Mouse (Mus musculus): ENCODE measurements around the gene Ccdc61. TPM values are rescaled to one million over a fixed set of nuclear protein-coding genes. Genes with fewer than 3 reads are reported as not detected.
"Not testable (repeated sequence)": the region's sequence is repeated elsewhere in the genome, so short reads cannot be mapped to it uniquely, and the experiment has no call there.

Ccdc61 gene
- polyA plus RNA-seq, 1 experiment from 2014 or later, result 14.3 TPM

DNA sequence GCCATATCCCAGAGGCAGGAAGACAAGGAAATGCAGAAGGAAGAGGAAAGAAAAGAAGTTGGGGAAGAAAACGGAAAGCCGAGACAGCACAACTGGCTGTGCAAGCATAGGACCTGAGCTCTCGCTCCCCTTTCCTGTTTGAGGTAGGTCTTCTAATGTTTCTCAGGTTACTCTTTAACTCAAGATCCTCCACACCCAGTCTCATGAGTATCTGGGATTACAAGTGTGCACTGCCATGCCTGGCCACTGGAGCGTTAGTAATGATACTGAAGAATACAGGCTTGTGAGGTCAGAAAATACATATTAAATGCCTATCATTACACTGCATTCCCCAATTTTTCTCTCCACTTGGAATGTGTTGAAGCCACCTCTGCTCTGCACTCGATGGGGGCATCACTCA is 34.8 kb downstream of the Ccdc61 start:
- 77% methylated on average over 5 of the region's 5 CpGs for WGBS
- H3K27me3 ChIP-seq (ENCODE audit: control insufficient read depth, insufficient read depth, low read length), result 0 out of 2 replicates have a peak, but pooled peaks cover 5% of the 10 kb centered on the region

DNA sequence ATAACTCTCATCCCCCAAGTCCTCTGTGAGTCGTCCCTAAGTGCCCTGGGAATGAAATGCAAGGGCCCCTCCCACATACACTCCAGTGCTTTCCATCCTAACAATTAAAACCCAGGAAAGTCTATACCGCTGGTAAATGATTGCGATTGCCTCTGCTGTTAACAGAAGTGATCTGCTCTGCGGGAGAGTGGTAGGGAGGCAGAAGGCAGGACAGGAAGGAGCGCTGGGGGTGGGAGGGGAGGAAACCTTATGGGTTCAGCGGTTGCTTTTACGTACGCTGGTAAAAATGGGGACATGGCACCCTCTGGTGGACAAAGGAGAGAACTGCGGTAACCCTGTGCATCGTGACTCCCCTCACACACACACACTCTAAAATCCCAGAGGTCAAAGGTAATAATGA is 37.0 kb downstream of the Ccdc61 start:
- Histone ChIP-seq H3K27ac (replicated peaks in 1 of 2; ENCODE audit: control insufficient read depth in 1 of 2, insufficient read depth in 1 of 2, low read depth in 2 of 2, low read length in 2 of 2) (no peak overlapping the region), H3K36me3 (ENCODE audit: control insufficient read depth, insufficient read depth, low read length) (no peaks in the 10 kb centered on the region), H3K4me2 (ENCODE audit: low read length) (peak overlapping the region; percentile 70), H3K4me3 (ENCODE audit: control insufficient read depth in 1 of 2, insufficient read depth in 1 of 2, low read depth in 1 of 2, low read length in 2 of 2) (peak overlapping the region; percentile 34 to 36), H3K9ac (ENCODE audit: low read length) (peak overlapping the region; percentile 59; the same call in 1 of the 2 replicates), H3K9me3 (ENCODE audit: control insufficient read depth, low read length) (0 out of 2 replicates have a peak, but pooled peaks cover 3% of the 10 kb centered on the region), H3K27me3 (ENCODE audit: control insufficient read depth, insufficient read depth, low read length) (0 out of 2 replicates have a peak, but pooled peaks cover 5% of the 10 kb centered on the region), H3K4me1 (ENCODE audit: control insufficient read depth in 2 of 2, insufficient read depth in 2 of 2, low read length in 2 of 2) (no peaks in the 10 kb centered on the region)
- ATAC-seq (ENCODE audit: insufficient number of reproducible peaks, insufficient read depth, low FRiP score, low read depth), result peak; percentile 61; the same call in 1 of the 2 replicates
- WGBS, result 0% methylated on average over 10 of the region's 10 CpGs

More for the DNA sequence above, 34.8 kb downstream of the Ccdc61 start:
- Histone ChIP-seq H3K36me3 (ENCODE audit: control insufficient read depth, insufficient read depth, low read length) (no peaks in the 10 kb centered on the region), H3K9me3 (ENCODE audit: control insufficient read depth, low read length) (no peaks in the 10 kb centered on the region), H3K4me1 (ENCODE audit: control insufficient read depth in 2 of 2, insufficient read depth in 2 of 2, low read length in 2 of 2) (no peaks in the 10 kb centered on the region), H3K27ac (replicated peaks in 1 of 2; ENCODE audit: control insufficient read depth in 1 of 2, insufficient read depth in 1 of 2, low read depth in 2 of 2, low read length in 2 of 2) (no peak overlapping the region), H3K4me2 (ENCODE audit: low read length) (no peak overlapping the region), H3K4me3 (ENCODE audit: control insufficient read depth in 1 of 2, insufficient read depth in 1 of 2, low read depth in 1 of 2, low read length in 2 of 2) (no peak overlapping the region), H3K9ac (ENCODE audit: low read length) (no peak overlapping the region)
- ATAC-seq (ENCODE audit: insufficient number of reproducible peaks, insufficient read depth, low FRiP score, low read depth), result no peak

GRCm38 (mm10) chr7:18872816-18873215 is 37.4 kb downstream of the Ccdc61 start:
- H3K27ac ChIP-seq (replicated peaks in 1 of 2; ENCODE audit: control insufficient read depth in 1 of 2, insufficient read depth in 1 of 2, low read depth in 2 of 2, low read length in 2 of 2), result no peak overlapping the region
- peak overlapping the region; percentile 70 for H3K4me2 ChIP-seq (ENCODE audit: low read length)
- H3K27me3 ChIP-seq (ENCODE audit: control insufficient read depth, insufficient read depth, low read length), result 0 out of 2 replicates have a peak, but pooled peaks cover 5% of the 10 kb centered on the region
- H3K9me3 ChIP-seq (ENCODE audit: control insufficient read depth, low read length), result 0 out of 2 replicates have a peak, but pooled peaks cover 3% of the 10 kb centered on the region
- H3K36me3 ChIP-seq (ENCODE audit: control insufficient read depth, insufficient read depth, low read length), result no peaks in the 10 kb centered on the region
- H3K4me1 ChIP-seq (ENCODE audit: control insufficient read depth in 2 of 2, insufficient read depth in 2 of 2, low read length in 2 of 2), result no peaks in the 10 kb centered on the region
- 6% methylated on average over 7 of the region's 7 CpGs for WGBS
- peak overlapping the region; percentile 59; the same call in 1 of the 2 replicates for H3K9ac ChIP-seq (ENCODE audit: low read length)
- peak overlapping the region; percentile 34 to 36 for H3K4me3 ChIP-seq (ENCODE audit: control insufficient read depth in 1 of 2, insufficient read depth in 1 of 2, low read depth in 1 of 2, low read length in 2 of 2)
- no peak for ATAC-seq (ENCODE audit: insufficient number of reproducible peaks, insufficient read depth, low FRiP score, low read depth)

GRCm38 (mm10) chr7:18872014-18872802 is 38.0 kb downstream of the Ccdc61 start:
- Histone ChIP-seq H3K27me3 (ENCODE audit: control insufficient read depth, insufficient read depth, low read length) (0 out of 2 replicates have a peak, but pooled peaks cover 5% of the 10 kb centered on the region), H3K27ac (replicated peaks in 1 of 2; ENCODE audit: control insufficient read depth in 1 of 2, insufficient read depth in 1 of 2, low read depth in 2 of 2, low read length in 2 of 2) (no peak overlapping the region), H3K36me3 (ENCODE audit: control insufficient read depth, insufficient read depth, low read length) (no peaks in the 10 kb centered on the region), H3K4me2 (ENCODE audit: low read length) (peak overlapping the region; percentile 70), H3K4me1 (ENCODE audit: control insufficient read depth in 2 of 2, insufficient read depth in 2 of 2, low read length in 2 of 2) (no peaks in the 10 kb centered on the region), H3K9ac (ENCODE audit: low read length) (no peak overlapping the region), H3K9me3 (ENCODE audit: control insufficient read depth, low read length) (0 out of 2 replicates have a peak, but pooled peaks cover 3% of the 10 kb centered on the region), H3K4me3 (ENCODE audit: control insufficient read depth in 1 of 2, insufficient read depth in 1 of 2, low read depth in 1 of 2, low read length in 2 of 2) (peak overlapping the region; percentile 25 to 36)
- ATAC-seq (ENCODE audit: insufficient number of reproducible peaks, insufficient read depth, low FRiP score, low read depth), result no peak
- 28% methylated on average over 14 of the region's 14 CpGs for WGBS

DNA sequence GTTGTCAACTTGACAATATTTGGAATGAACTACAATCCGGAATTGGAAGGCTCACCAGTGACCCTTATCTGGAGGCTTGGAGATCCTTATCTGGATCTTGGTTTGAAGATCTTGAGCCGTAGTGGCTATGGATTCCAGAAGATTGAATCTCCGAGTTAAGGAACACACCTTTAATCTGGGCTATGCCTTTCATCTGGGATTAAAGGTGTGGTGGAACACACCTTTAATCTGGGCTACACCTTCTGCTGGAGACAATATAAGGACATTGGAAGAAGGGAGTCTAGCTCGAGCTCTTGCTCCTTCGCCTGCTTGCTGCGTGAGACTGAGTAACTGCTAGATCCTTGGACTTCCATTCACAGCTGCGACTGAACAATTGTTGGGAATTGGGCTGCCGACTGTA is 39.2 kb downstream of the Ccdc61 start, which contains the start of gene Pglyrp1:
TSS of gene Pglyrp1 (plus strand) at position 301 of the 400 bp plus-strand sequence.
- not testable (repeated sequence) for ATAC-seq (ENCODE audit: insufficient number of reproducible peaks, insufficient read depth, low FRiP score, low read depth); H3K4me1 ChIP-seq (ENCODE audit: control insufficient read depth in 2 of 2, insufficient read depth in 2 of 2, low read length in 2 of 2); H3K4me2 ChIP-seq (ENCODE audit: low read length); H3K9me3 ChIP-seq (ENCODE audit: control insufficient read depth, low read length); H3K27me3 ChIP-seq (ENCODE audit: control insufficient read depth, insufficient read depth, low read length); H3K4me3 ChIP-seq (ENCODE audit: control insufficient read depth in 1 of 2, insufficient read depth in 1 of 2, low read depth in 1 of 2, low read length in 2 of 2); H3K36me3 ChIP-seq (ENCODE audit: control insufficient read depth, insufficient read depth, low read length); H3K9ac ChIP-seq (ENCODE audit: low read length); H3K27ac ChIP-seq (replicated peaks in 1 of 2; ENCODE audit: control insufficient read depth in 1 of 2, insufficient read depth in 1 of 2, low read depth in 2 of 2, low read length in 2 of 2)
- WGBS, result no CpG with 5 or more reads among the region's 8 CpGs

DNA sequence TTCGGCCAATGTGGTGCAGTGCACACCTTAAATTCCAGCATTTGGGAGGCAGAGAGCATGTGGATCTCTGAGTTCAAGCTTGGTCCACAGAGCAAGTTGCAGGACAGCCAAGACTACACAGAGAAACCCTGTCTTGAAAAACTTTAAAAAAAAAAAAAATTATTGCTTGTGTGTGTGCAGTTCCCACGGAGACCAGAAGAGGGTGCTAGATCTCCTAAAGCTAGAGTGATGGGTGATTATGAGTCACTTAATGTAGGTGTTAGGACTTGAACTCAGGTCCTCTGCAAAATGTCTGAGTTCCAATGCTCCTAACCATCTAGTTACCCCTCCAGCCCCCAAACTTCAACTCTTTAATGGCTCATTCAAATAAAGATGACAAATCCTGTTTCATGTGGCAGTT is 41.7 kb downstream of the Ccdc61 start:
- Histone ChIP-seq H3K36me3 (ENCODE audit: control insufficient read depth, insufficient read depth, low read length) (no peaks in the 10 kb centered on the region), H3K9ac (ENCODE audit: low read length) (no peak overlapping the region), H3K4me2 (ENCODE audit: low read length) (no peak overlapping the region), H3K9me3 (ENCODE audit: control insufficient read depth, low read length) (0 out of 2 replicates have a peak, but pooled peaks cover 3% of the 10 kb centered on the region), H3K27me3 (ENCODE audit: control insufficient read depth, insufficient read depth, low read length) (0 out of 2 replicates have a peak, but pooled peaks cover 5% of the 10 kb centered on the region), H3K27ac (replicated peaks in 1 of 2; ENCODE audit: control insufficient read depth in 1 of 2, insufficient read depth in 1 of 2, low read depth in 2 of 2, low read length in 2 of 2) (no peak overlapping the region), H3K4me1 (ENCODE audit: control insufficient read depth in 2 of 2, insufficient read depth in 2 of 2, low read length in 2 of 2) (no peaks in the 10 kb centered on the region), H3K4me3 (ENCODE audit: control insufficient read depth in 1 of 2, insufficient read depth in 1 of 2, low read depth in 1 of 2, low read length in 2 of 2) (no peak overlapping the region)
- no peak for ATAC-seq (ENCODE audit: insufficient number of reproducible peaks, insufficient read depth, low FRiP score, low read depth)
- 83% methylated on average over 2 of the region's 2 CpGs for WGBS

DNA sequence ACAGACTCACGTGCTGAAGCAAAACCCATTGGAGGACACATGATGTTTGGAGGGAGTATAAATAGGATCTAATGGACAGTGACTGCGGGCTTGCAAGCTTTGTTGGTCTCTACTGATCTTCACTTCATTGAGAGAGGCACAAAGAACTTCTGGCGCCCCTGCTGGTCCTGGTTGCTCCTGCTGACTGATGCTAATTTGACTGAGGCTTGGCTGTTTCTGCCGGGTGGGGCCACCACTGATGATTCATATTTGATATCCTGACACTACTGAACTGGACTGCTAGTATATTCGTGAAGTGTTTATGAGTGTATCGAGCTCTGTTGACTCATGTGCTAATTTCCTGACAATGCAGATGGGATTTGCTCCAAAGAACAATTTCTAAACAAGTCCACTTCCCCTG is 47.4 kb downstream of the Ccdc61 start:
- no peak for ATAC-seq (ENCODE audit: insufficient number of reproducible peaks, insufficient read depth, low FRiP score, low read depth)
- Histone ChIP-seq H3K36me3 (ENCODE audit: control insufficient read depth, insufficient read depth, low read length) (no peaks in the 10 kb centered on the region), H3K27ac (replicated peaks in 1 of 2; ENCODE audit: control insufficient read depth in 1 of 2, insufficient read depth in 1 of 2, low read depth in 2 of 2, low read length in 2 of 2) (no peak overlapping the region), H3K27me3 (ENCODE audit: control insufficient read depth, insufficient read depth, low read length) (no peaks in the 10 kb centered on the region), H3K4me3 (ENCODE audit: control insufficient read depth in 1 of 2, insufficient read depth in 1 of 2, low read depth in 1 of 2, low read length in 2 of 2) (no peak overlapping the region), H3K4me2 (ENCODE audit: low read length) (no peak overlapping the region), H3K9ac (ENCODE audit: low read length) (no peak overlapping the region), H3K9me3 (ENCODE audit: control insufficient read depth, low read length) (no peaks in the 10 kb centered on the region), H3K4me1 (ENCODE audit: control insufficient read depth in 2 of 2, insufficient read depth in 2 of 2, low read length in 2 of 2) (peaks cover 5% of the 10 kb centered on the region in 2 experiments; a peak in 3 of 4 replicates)
- 76% methylated on average over 6 of the region's 6 CpGs for WGBS

Data from heart, embryonic 14.5 days (tissue).